Mouse (Mus musculus) bone marrow, adult 2 months (tissue): Measurements from ENCODE around the gene Pa2g4.

Source experiments
- CTCF ChIP-seq: fragments of 200-500 bp; IDR thresholded peaks from 2 replicates; pipeline ENCODE4 v1.5.1; 2011; ENCODE audit warnings: low read length, control low read depth; ENCODE audit not compliant: control insufficient read depth, insufficient read depth
- POLR2A ChIP-seq: fragments of 200-500 bp; IDR thresholded peaks from 2 replicates; pipeline ENCODE4 v1.6.1; 2011; ENCODE audit warnings: low read depth, mild to moderate bottlenecking, control low read depth, low read length, borderline replicate concordance; ENCODE audit not compliant: control insufficient read depth

GRCm38 (mm10) chr10:128546361-128546760, 19.4 kb downstream of the Pa2g4 start:
- no peak for TF ChIP-seq CTCF
- no peak for TF ChIP-seq POLR2A
